Comparison of ENCODE assay signal across 23 mouse cellular contexts in the genomic region with DNA sequence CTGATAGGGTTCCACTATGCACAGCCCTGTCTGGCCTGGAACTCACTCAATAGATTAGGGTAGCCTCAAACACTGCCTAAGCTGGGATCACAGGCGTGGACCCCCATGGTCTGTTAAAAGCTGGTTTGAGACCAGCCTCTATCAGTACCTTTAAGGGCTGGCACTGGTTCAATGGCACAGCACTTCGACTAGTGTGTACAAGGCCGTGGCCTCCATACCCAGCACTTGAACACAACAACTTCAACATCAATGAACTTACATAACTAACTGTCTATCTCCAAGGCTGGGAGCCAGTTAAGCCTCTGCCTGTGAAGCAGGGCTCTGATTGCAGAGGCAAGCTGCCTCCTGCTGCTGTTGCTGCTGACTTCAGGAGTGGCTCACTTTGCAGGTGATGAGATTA.
"Had no signal": no experiment of that assay in that cellular context is flagged by ENCODE, and none has a peak within 500 bp of the region (broad histone marks: within the 10 kb centered on the region; RNA-seq: fewer than 3 reads in every experiment).

No protein-coding gene starts in this region.

- ATAC-seq: liver, postnatal 0 days; lung, postnatal 0 days; midbrain, embryonic 15.5 days had no signal

- H3K27ac ChIP-seq: kidney, embryonic 15.5 days; limb, embryonic 12.5 days; limb, embryonic 15.5 days; liver, embryonic 14.5 days; macrophage; midbrain, embryonic 12.5 days; midbrain, embryonic 15.5 days; neural tube, embryonic 12.5 days; neural tube, embryonic 15.5 days; stomach, embryonic 15.5 days had no signal

- H3K27me3 ChIP-seq: kidney, embryonic 15.5 days; limb, embryonic 12.5 days; limb, embryonic 15.5 days; midbrain, embryonic 12.5 days; midbrain, embryonic 15.5 days; neural tube, embryonic 12.5 days; neural tube, embryonic 15.5 days; stomach, embryonic 15.5 days had no signal

- DNase-seq: kidney, postnatal 10 days; kidney, postnatal 36 days; left cerebral cortex, postnatal 4 days; liver, postnatal 0 days; lung, embryonic 14.5 days; retina, postnatal 1 day; right cerebral cortex, postnatal 25 days; spleen, adult 18-20 months; thymus, adult 2 months; thymus, postnatal 14 days; thymus, postnatal 4 days had no signal

- H3K4me2 ChIP-seq: kidney, embryonic 15.5 days; limb, embryonic 12.5 days; limb, embryonic 15.5 days; liver, embryonic 11.5 days; lung, embryonic 14.5 days; midbrain, embryonic 12.5 days; midbrain, embryonic 15.5 days; neural tube, embryonic 12.5 days; neural tube, embryonic 15.5 days; stomach, embryonic 15.5 days had no signal

- H3K9me3 ChIP-seq: kidney, embryonic 15.5 days; limb, embryonic 12.5 days; limb, embryonic 15.5 days; midbrain, embryonic 12.5 days; midbrain, embryonic 15.5 days; neural tube, embryonic 12.5 days; neural tube, embryonic 15.5 days; stomach, embryonic 15.5 days had no signal

- H3K9ac ChIP-seq: kidney, embryonic 15.5 days; limb, embryonic 12.5 days; limb, embryonic 15.5 days; liver, embryonic 14.5 days; liver, postnatal 0 days; lung, embryonic 14.5 days; midbrain, embryonic 12.5 days; midbrain, embryonic 15.5 days; neural tube, embryonic 12.5 days; neural tube, embryonic 15.5 days; stomach, embryonic 15.5 days had no signal

- H3K4me3 ChIP-seq: kidney, embryonic 15.5 days; limb, embryonic 12.5 days; limb, embryonic 15.5 days; midbrain, embryonic 12.5 days; midbrain, embryonic 15.5 days; neural tube, embryonic 12.5 days; neural tube, embryonic 15.5 days; stomach, embryonic 15.5 days had no signal
